Mouse (Mus musculus): ENCODE results near the gene Blvrb. TPM values are rescaled to one million over a fixed set of nuclear protein-coding genes. Genes with fewer than 3 reads are reported as not detected.
A peak's percentile ranks its signal among the peaks of the same experiment; 100 is the strongest.

The Blvrb gene
- polyA plus RNA-seq, 1 experiment from 2014 or later, result 41.8 TPM

GRCm38 (mm10) chr7:27476098-27476635 is 28.4 kb downstream of the Blvrb start:
- Histone ChIP-seq H3K4me1 (replicated peaks) (peaks cover 18% of the 10 kb centered on the region), H3K9me3 (no peaks in the 10 kb centered on the region), H3K36me3 (peaks cover 24% of the 10 kb centered on the region), H3K27me3 (ENCODE audit: insufficient read depth, poor library complexity, severe bottlenecking) (no peaks in the 10 kb centered on the region), H3K27ac (no peak overlapping the region), H3K4me3 (no peak overlapping the region)
- WGBS, result 94% methylated on average over 14 of the region's 14 CpGs
- no peak for DNase-seq (ENCODE audit: low spot score)

- peaks cover 24% of the 10 kb centered on the region for H3K36me3 ChIP-seq
- no peaks in the 10 kb centered on the region for H3K27me3 ChIP-seq (ENCODE audit: insufficient read depth, poor library complexity, severe bottlenecking)
- peaks cover 24% of the 10 kb centered on the region for H3K4me1 ChIP-seq (replicated peaks)
- no peak overlapping the region for H3K4me3 ChIP-seq
- WGBS, result 84% methylated on average over 7 of the region's 7 CpGs
- H3K27ac ChIP-seq, result no peak overlapping the region
- DNase-seq (ENCODE audit: low spot score), result no peak
- no peaks in the 10 kb centered on the region for H3K9me3 ChIP-seq
These were observed 30.8 kb downstream of the Blvrb start for GRCm38 (mm10) chr7:27478561-27478960.

GRCm38 (mm10) chr7:27479750-27480149 is 32.0 kb downstream of the Blvrb start:
- Histone ChIP-seq H3K4me1 (replicated peaks) (peaks cover 24% of the 10 kb centered on the region), H3K27ac (no peak overlapping the region), H3K36me3 (peaks cover 24% of the 10 kb centered on the region), H3K27me3 (ENCODE audit: insufficient read depth, poor library complexity, severe bottlenecking) (no peaks in the 10 kb centered on the region), H3K9me3 (no peaks in the 10 kb centered on the region), H3K4me3 (no peak overlapping the region)
- DNase-seq (ENCODE audit: low spot score), result no peak
- 81% methylated on average over 1 of the region's 1 CpGs for WGBS

GRCm38 (mm10) chr7:27480506-27480905 is 32.7 kb downstream of the Blvrb start:
- peak overlapping the region; percentile 51; the same call in 1 of the 2 replicates for H3K4me3 ChIP-seq
- H3K27ac ChIP-seq, result peak overlapping the region; percentile 89; the same call in 1 of the 2 replicates
- 75% methylated on average over 3 of the region's 3 CpGs for WGBS
- H3K27me3 ChIP-seq (ENCODE audit: insufficient read depth, poor library complexity, severe bottlenecking), result peaks cover 4% of the 10 kb centered on the region
- peaks cover 24% of the 10 kb centered on the region for H3K36me3 ChIP-seq
- peaks cover 17% of the 10 kb centered on the region for H3K4me1 ChIP-seq (replicated peaks)
- DNase-seq (ENCODE audit: low spot score), result no peak
- H3K9me3 ChIP-seq, result no peaks in the 10 kb centered on the region

- H3K9me3 ChIP-seq, result no peaks in the 10 kb centered on the region
- peak overlapping the region; percentile 51 for H3K4me3 ChIP-seq
- peaks cover 7% of the 10 kb centered on the region for H3K27me3 ChIP-seq (ENCODE audit: insufficient read depth, poor library complexity, severe bottlenecking)
- WGBS, result 14% methylated on average over 11 of the region's 11 CpGs
- H3K27ac ChIP-seq, result peak overlapping the region; percentile 89
- no peak for DNase-seq (ENCODE audit: low spot score)
- H3K36me3 ChIP-seq, result peaks cover 23% of the 10 kb centered on the region
- H3K4me1 ChIP-seq (replicated peaks), result peaks cover 16% of the 10 kb centered on the region
These were observed 33.3 kb downstream of the Blvrb start for GRCm38 (mm10) chr7:27480927-27481626.

GRCm38 (mm10) chr7:27481627-27481969 is 33.8 kb downstream of the Blvrb start:
- Histone ChIP-seq H3K9me3 (no peaks in the 10 kb centered on the region), H3K27ac (peak overlapping the region; percentile 89), H3K27me3 (ENCODE audit: insufficient read depth, poor library complexity, severe bottlenecking) (peaks cover 7% of the 10 kb centered on the region), H3K4me3 (peak overlapping the region; percentile 51), H3K4me1 (replicated peaks) (peaks cover 20% of the 10 kb centered on the region), H3K36me3 (peaks cover 18% of the 10 kb centered on the region)
- DNase-seq (ENCODE audit: low spot score), result peak; percentile 76
- WGBS, result under 1% methylated on average over 12 of the region's 12 CpGs

GRCm38 (mm10) chr7:27483860-27484259 is 36.1 kb downstream of the Blvrb start:
- Histone ChIP-seq H3K4me1 (replicated peaks) (peaks cover 32% of the 10 kb centered on the region), H3K9me3 (no peaks in the 10 kb centered on the region), H3K27ac (no peak overlapping the region), H3K36me3 (no peaks in the 10 kb centered on the region), H3K27me3 (ENCODE audit: insufficient read depth, poor library complexity, severe bottlenecking) (peaks cover 13% of the 10 kb centered on the region), H3K4me3 (no peak overlapping the region)
- no peak for DNase-seq (ENCODE audit: low spot score)
- 88% methylated on average over 4 of the region's 4 CpGs for WGBS

DNA sequence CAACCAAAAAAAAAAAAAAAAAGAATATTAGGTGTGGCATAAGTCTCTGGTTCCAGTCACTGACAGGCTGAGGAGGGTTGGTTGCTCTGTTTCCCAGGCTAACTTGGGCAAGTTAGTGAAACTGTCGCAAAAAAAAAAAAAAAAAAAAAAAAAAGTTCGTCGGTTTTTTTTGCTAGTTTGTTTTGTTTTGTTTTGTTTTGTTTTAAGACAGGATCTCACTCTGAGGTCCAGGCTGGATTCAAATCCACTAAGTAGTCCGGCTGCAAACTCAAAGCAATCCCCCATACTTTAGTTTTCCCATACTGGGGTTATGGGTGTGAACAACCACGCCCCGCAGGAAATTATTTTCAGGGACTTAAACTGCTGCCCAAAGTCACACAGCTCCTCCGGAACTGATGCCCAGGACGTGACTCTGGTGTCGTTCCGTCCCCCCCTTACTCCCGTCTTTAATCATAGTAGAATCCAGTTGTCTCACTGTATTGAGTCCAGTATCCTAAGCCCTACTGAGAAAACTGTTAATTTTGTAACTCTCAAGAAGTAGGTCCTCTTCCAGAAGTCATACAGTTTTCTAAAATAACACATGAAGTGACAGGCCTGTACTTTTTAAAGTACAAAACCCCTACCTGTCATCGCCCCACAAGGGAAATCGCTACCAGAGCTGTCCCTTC is 38.5 kb downstream of the Blvrb start:
- Histone ChIP-seq H3K27ac (peak overlapping the region; percentile 96), H3K4me3 (peak overlapping the region; percentile 62), H3K36me3 (peaks cover 8% of the 10 kb centered on the region), H3K9me3 (no peaks in the 10 kb centered on the region), H3K27me3 (ENCODE audit: insufficient read depth, poor library complexity, severe bottlenecking) (peaks cover 24% of the 10 kb centered on the region), H3K4me1 (replicated peaks) (peaks cover 47% of the 10 kb centered on the region)
- no peak for DNase-seq (ENCODE audit: low spot score)
- 7% methylated on average over 13 of the region's 13 CpGs for WGBS

- H3K27me3 ChIP-seq (ENCODE audit: insufficient read depth, poor library complexity, severe bottlenecking), result peaks cover 24% of the 10 kb centered on the region
- no peaks in the 10 kb centered on the region for H3K9me3 ChIP-seq
- peaks cover 45% of the 10 kb centered on the region for H3K4me1 ChIP-seq (replicated peaks)
- DNase-seq (ENCODE audit: low spot score), result peak; percentile 100
- WGBS, result under 1% methylated on average over 80 of the region's 80 CpGs
- peak within 1 kb of the TSS; percentile 96 for H3K27ac ChIP-seq
- H3K4me3 ChIP-seq, result peak within 1 kb of the TSS; percentile 62
- peaks cover 8% of the 10 kb centered on the region for H3K36me3 ChIP-seq
These were observed 39.3 kb downstream of the Blvrb start, which contains the start of gene Sertad1 for GRCm38 (mm10) chr7:27486770-27487697. Sertad1 (plus strand) TSS chr7:27486910.

GRCm38 (mm10) chr7:27487740-27488268 is 40.0 kb downstream of the Blvrb start:
- Histone ChIP-seq H3K27ac (peak overlapping the region; percentile 96), H3K36me3 (peaks cover 8% of the 10 kb centered on the region), H3K4me3 (peak overlapping the region; percentile 62), H3K27me3 (ENCODE audit: insufficient read depth, poor library complexity, severe bottlenecking) (peaks cover 24% of the 10 kb centered on the region), H3K4me1 (replicated peaks) (peaks cover 45% of the 10 kb centered on the region), H3K9me3 (no peaks in the 10 kb centered on the region)
- 1% methylated on average over 13 of the region's 13 CpGs for WGBS
- no peak for DNase-seq (ENCODE audit: low spot score)

GRCm38 (mm10) chr7:27489270-27489869 is 41.6 kb downstream of the Blvrb start:
- DNase-seq (ENCODE audit: low spot score), result no peak
- H3K4me3 ChIP-seq, result 0 out of 2 replicates have a peak overlapping the region, but pooled peaks have one; percentile 57

DNA sequence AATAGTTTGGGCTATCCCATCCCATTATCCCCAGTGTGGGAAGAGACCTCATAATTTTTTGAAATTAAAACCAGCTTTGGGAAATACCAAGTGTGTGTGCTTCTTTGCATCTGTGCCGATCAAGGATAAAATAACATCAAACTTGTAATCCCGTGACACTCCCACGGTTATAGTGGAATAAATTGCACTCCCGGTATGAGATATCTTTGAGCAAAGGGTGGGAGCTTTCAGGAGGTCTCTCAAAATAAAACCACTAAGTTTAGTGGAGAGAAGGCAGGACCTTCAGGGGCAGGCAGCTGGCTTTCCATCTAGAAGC is 42.4 kb downstream of the Blvrb start:
- peaks cover 45% of the 10 kb centered on the region for H3K4me1 ChIP-seq (replicated peaks)
- 47% methylated on average over 4 of the region's 4 CpGs for whole genome bisulfite sequencing
- H3K27ac ChIP-seq, result peak overlapping the region; percentile 93

More at GRCm38 (mm10) chr7:27489270-27489869, 41.6 kb downstream of the Blvrb start:
- WGBS, result 88% methylated on average over 25 of the region's 25 CpGs
- H3K27me3 ChIP-seq (ENCODE audit: insufficient read depth, poor library complexity, severe bottlenecking), result peaks cover 24% of the 10 kb centered on the region
- peaks cover 45% of the 10 kb centered on the region for H3K4me1 ChIP-seq (replicated peaks)
- peaks cover 8% of the 10 kb centered on the region for H3K36me3 ChIP-seq
- no peaks in the 10 kb centered on the region for H3K9me3 ChIP-seq
- peak overlapping the region; percentile 93; the same call in 1 of the 2 replicates for H3K27ac ChIP-seq

More for the DNA sequence above, 42.4 kb downstream of the Blvrb start:
- H3K27me3 ChIP-seq (ENCODE audit: insufficient read depth, poor library complexity, severe bottlenecking), result peaks cover 23% of the 10 kb centered on the region
- no peak for DNase-seq (ENCODE audit: low spot score)
- H3K36me3 ChIP-seq, result peaks cover 8% of the 10 kb centered on the region
- no peaks in the 10 kb centered on the region for H3K9me3 ChIP-seq
- H3K4me3 ChIP-seq, result peak overlapping the region; percentile 57

All from hindbrain, embryonic 10.5 days (tissue).